Mouse (Mus musculus): Measurements from ENCODE around the gene Pcolce. TPM values are rescaled to one million over a fixed set of nuclear protein-coding genes. Genes with fewer than 3 reads are reported as not detected.
"Not testable (repeated sequence)": the region's sequence is repeated elsewhere in the genome, so short reads cannot be mapped to it uniquely, and the experiment has no call there.

Pcolce gene
- polyA plus RNA-seq, 1 experiment from 2014 or later = 12.9 TPM

DNA sequence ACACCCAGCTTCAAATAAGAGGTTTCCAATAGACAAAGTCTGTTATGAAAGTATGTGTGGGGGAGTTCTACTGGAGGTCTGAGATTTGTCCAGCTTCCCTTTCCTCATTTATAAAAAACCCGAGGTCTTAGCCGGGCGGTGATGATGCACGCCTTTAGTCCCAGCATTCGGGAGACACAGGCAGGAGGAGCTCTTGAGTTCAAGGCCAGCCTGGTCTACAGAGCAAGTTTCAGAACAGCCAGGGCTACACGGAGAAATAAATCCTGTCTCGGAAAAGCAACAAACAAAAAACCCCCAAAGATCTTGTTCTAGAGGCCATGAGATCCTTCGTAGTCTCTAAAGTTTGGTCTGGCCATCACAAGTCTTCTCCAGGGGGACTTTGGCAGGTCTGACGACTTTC is 14.4 kb upstream of the Pcolce start:
- peaks cover under 1% of the 10 kb centered on the region; the same call in 1 of the 2 replicates for H3K36me3 ChIP-seq (replicated peaks; ENCODE audit: insufficient read depth, low read length)
- H3K9me3 ChIP-seq (ENCODE audit: low read length) = no peaks in the 10 kb centered on the region
- 1% methylated on average over 9 of the region's 9 CpGs for WGBS (ENCODE audit: insufficient replicate concordance)
- peak; percentile 24; the same call in 1 of the 2 replicates for TF ChIP-seq CTCF (IDR thresholded peaks at IDR 0.05; ENCODE audit: low read depth)
- TF ChIP-seq EP300 (IDR thresholded peaks at IDR 0.05; ENCODE audit: low read depth) = no peak
- ATAC-seq = no peak
- peaks cover 46% of the 10 kb centered on the region for H3K4me1 ChIP-seq (ENCODE audit: insufficient read depth)
- peak overlapping the region; percentile 96 for H3K4me3 ChIP-seq (ENCODE audit: low read depth, low read length)
- DNase-seq = no peak
- H3K27ac ChIP-seq (ENCODE audit: low read depth) = peak overlapping the region; percentile 83
- H3K27me3 ChIP-seq (ENCODE audit: insufficient read depth, low read length) = no peaks in the 10 kb centered on the region
- peak overlapping the region; percentile 86 for H3K4me2 ChIP-seq (ENCODE audit: low read depth, low read length)
- H3K9ac ChIP-seq (replicated peaks) = peak overlapping the region; percentile 67

- Histone ChIP-seq H3K27ac (ENCODE audit: low read depth) (0 out of 2 replicates have a peak overlapping the region, but pooled peaks have one; percentile 44), H3K4me2 (ENCODE audit: low read depth, low read length) (no peak overlapping the region), H3K4me3 (ENCODE audit: low read depth, low read length) (no peak overlapping the region), H3K9me3 (ENCODE audit: low read length) (no peaks in the 10 kb centered on the region), H3K27me3 (ENCODE audit: insufficient read depth, low read length) (no peaks in the 10 kb centered on the region), H3K4me1 (ENCODE audit: insufficient read depth) (peaks cover 13% of the 10 kb centered on the region), H3K9ac (replicated peaks) (no peak overlapping the region), H3K36me3 (replicated peaks; ENCODE audit: insufficient read depth, low read length) (no peaks in the 10 kb centered on the region)
- DNase-seq = no peak
- no peak for TF ChIP-seq EP300 (IDR thresholded peaks at IDR 0.05; ENCODE audit: low read depth)
- no peak for TF ChIP-seq CTCF (IDR thresholded peaks at IDR 0.05; ENCODE audit: low read depth)
- ATAC-seq = no peak
- WGBS (ENCODE audit: insufficient replicate concordance) = 49% methylated on average over 11 of the region's 11 CpGs
Measured at GRCm38 (mm10) chr5:137623937-137624530, 10.4 kb upstream of the Pcolce start.

GRCm38 (mm10) chr5:137615347-137615746 is 1.8 kb upstream of the Pcolce start:
- no peaks in the 10 kb centered on the region for H3K9me3 ChIP-seq (ENCODE audit: low read length)
- H3K4me1 ChIP-seq (ENCODE audit: insufficient read depth) = peaks cover 16% of the 10 kb centered on the region
- no peak for DNase-seq
- peak; percentile 30; the same call in 1 of the 2 replicates for ATAC-seq
- no peak for TF ChIP-seq CTCF (IDR thresholded peaks at IDR 0.05; ENCODE audit: low read depth)
- TF ChIP-seq EP300 (IDR thresholded peaks at IDR 0.05; ENCODE audit: low read depth) = no peak
- 72% methylated on average over 7 of the region's 7 CpGs for WGBS (ENCODE audit: insufficient replicate concordance)
- no peak overlapping the region for H3K4me3 ChIP-seq (ENCODE audit: low read depth, low read length)
- H3K9ac ChIP-seq (replicated peaks) = no peak overlapping the region
- H3K27ac ChIP-seq (ENCODE audit: low read depth) = no peak overlapping the region
- no peak overlapping the region for H3K4me2 ChIP-seq (ENCODE audit: low read depth, low read length)
- H3K36me3 ChIP-seq (replicated peaks; ENCODE audit: insufficient read depth, low read length) = no peaks in the 10 kb centered on the region
- H3K27me3 ChIP-seq (ENCODE audit: insufficient read depth, low read length) = no peaks in the 10 kb centered on the region

DNA sequence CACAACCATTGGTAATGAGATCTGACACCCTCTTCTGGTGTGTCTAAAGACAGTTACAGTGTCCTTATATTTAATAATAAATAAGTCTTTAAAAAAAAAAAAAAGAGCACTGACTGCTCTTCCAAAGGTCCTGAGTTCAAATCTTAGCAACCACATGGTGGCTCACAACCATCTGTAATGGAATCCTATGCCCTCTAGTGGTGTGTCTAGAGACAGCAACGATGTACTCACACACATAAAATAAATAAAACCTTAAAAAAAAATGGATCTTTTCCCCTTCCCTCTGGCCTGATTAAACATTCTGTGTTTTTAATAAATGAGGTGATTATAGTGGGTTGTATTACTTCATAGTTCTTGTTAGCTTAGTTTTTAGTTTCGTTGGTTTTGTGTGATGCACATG is 1.3 kb upstream of the Pcolce start:
- H3K4me2 ChIP-seq (ENCODE audit: low read depth, low read length); H3K4me3 ChIP-seq (ENCODE audit: low read depth, low read length); H3K36me3 ChIP-seq (replicated peaks; ENCODE audit: insufficient read depth, low read length); H3K9ac ChIP-seq (replicated peaks); DNase-seq; H3K9me3 ChIP-seq (ENCODE audit: low read length); H3K27me3 ChIP-seq (ENCODE audit: insufficient read depth, low read length); ATAC-seq; H3K27ac ChIP-seq (ENCODE audit: low read depth): not testable (repeated sequence)
- peaks cover 16% of the 10 kb centered on the region for H3K4me1 ChIP-seq (ENCODE audit: insufficient read depth)
- 0 out of 2 replicates have a peak, but pooled peaks have one; percentile 8 for TF ChIP-seq CTCF (IDR thresholded peaks at IDR 0.05; ENCODE audit: low read depth)
- WGBS (ENCODE audit: insufficient replicate concordance) = 82% methylated on average over 2 of the region's 2 CpGs

GRCm38 (mm10) chr5:137613076-137613475 is 508 bp downstream of the Pcolce start:
- peaks cover 20% of the 10 kb centered on the region for H3K4me1 ChIP-seq (ENCODE audit: insufficient read depth)
- WGBS (ENCODE audit: insufficient replicate concordance) = 78% methylated on average over 5 of the region's 5 CpGs
- TF ChIP-seq CTCF (IDR thresholded peaks at IDR 0.05; ENCODE audit: low read depth) (no peak), EP300 (IDR thresholded peaks at IDR 0.05; ENCODE audit: low read depth) (no peak)
- no peak overlapping the region for H3K4me3 ChIP-seq (ENCODE audit: low read depth, low read length)
- no peaks in the 10 kb centered on the region for H3K36me3 ChIP-seq (replicated peaks; ENCODE audit: insufficient read depth, low read length)
- ATAC-seq (no peak), DNase-seq (no peak)
- no peak overlapping the region for H3K9ac ChIP-seq (replicated peaks)
- H3K27me3 ChIP-seq (ENCODE audit: insufficient read depth, low read length) = no peaks in the 10 kb centered on the region
- H3K27ac ChIP-seq (ENCODE audit: low read depth) = no peak overlapping the region
- no peak overlapping the region for H3K4me2 ChIP-seq (ENCODE audit: low read depth, low read length)
- H3K9me3 ChIP-seq (ENCODE audit: low read length) = no peaks in the 10 kb centered on the region

DNA sequence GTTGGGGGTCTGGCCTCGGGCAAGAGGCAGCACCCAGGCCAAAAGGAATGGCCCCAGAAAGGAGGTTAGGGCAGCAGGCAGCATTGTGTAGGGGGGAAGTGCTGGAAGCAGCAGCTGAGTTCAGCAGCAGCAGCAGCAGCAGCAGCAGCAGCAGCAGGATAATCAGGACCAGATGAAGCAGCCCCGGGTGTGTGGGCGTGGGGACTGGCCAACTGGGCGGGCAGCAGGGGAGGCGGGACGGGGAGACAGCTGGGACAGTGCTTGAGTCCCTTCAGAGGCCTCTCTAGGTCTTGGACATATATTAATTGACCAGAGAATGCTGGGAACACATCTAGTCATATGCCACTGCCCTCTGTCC is 2.4 kb downstream of the Pcolce start:
- Histone ChIP-seq H3K9ac (replicated peaks) (peak overlapping the region; percentile 18), H3K4me1 (ENCODE audit: insufficient read depth) (peaks cover 20% of the 10 kb centered on the region), H3K4me2 (ENCODE audit: low read depth, low read length) (peak overlapping the region; percentile 45), H3K27ac (ENCODE audit: low read depth) (peak overlapping the region; percentile 48; the same call in 1 of the 2 replicates), H3K4me3 (ENCODE audit: low read depth, low read length) (no peak overlapping the region), H3K9me3 (ENCODE audit: low read length) (no peaks in the 10 kb centered on the region), H3K27me3 (ENCODE audit: insufficient read depth, low read length) (no peaks in the 10 kb centered on the region), H3K36me3 (replicated peaks; ENCODE audit: insufficient read depth, low read length) (no peaks in the 10 kb centered on the region)
- ATAC-seq = 0 out of 2 replicates have a peak, but pooled peaks have one; percentile 37
- DNase-seq = peak; percentile 44
- TF ChIP-seq CTCF (IDR thresholded peaks at IDR 0.05; ENCODE audit: low read depth) (no peak), EP300 (IDR thresholded peaks at IDR 0.05; ENCODE audit: low read depth) (no peak)
- 31% methylated on average over 6 of the region's 6 CpGs for WGBS (ENCODE audit: insufficient replicate concordance)
